Mouse (Mus musculus) heart, adult 11 months (tissue): ENCODE results near the gene Hmbs.
"Not testable (repeated sequence)": the region's sequence is repeated elsewhere in the genome, so short reads cannot be mapped to it uniquely, and the experiment has no call there.

Experiments
- DNase-seq: peaks from one replicate; pipeline ENCODE4 v3.0.0; 2022

Gene Hmbs

DNA sequence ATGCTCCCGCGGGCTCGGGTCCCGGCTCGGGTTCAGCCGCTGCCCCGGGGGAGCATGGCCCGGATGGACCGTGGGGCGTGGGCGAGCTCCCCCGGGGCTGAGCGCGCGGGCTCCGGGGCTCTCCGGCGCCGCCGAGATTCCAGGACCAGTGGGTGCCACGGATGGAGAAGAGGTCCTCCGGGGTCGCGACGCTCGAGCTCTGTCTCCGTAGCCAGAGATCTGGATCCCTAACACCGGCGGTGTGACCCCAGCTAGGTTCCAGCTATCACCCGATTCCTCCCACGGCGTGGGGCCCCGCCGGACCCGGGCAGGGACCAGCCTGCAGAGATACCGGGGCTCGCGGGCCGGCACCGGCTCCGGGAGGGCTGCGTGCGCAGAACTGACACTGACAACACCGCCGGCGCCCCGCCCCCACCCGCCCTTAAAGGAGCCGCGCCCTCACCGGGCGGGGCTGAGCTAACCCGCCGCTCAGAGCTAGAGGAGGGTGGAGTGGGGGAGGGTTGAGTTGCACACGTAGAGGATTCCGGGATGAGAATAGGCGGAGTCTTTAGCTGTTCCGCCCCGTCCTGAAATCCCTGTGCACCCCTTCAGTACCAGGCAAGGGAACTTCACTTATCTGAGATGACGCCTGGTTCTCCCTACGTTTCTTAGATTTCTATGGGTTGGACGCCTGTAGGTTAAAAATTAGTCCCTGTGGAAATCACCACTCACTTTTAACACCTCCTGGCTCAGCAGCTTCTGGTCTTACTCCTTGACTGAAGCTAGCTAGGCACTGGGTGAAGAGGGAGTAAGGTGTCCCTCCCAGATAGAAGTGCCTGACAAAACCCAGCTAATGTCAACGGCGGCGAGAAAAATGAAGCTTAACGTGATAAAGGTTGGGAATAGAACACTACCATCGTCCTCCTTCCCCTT is 23.9 kb downstream of the Hmbs start, which contains the start of gene C2cd2l:
C2cd2l (minus strand) TSS at position 399 of the 912 bp plus-strand sequence.
- peak; percentile 99 for DNase-seq

DNA sequence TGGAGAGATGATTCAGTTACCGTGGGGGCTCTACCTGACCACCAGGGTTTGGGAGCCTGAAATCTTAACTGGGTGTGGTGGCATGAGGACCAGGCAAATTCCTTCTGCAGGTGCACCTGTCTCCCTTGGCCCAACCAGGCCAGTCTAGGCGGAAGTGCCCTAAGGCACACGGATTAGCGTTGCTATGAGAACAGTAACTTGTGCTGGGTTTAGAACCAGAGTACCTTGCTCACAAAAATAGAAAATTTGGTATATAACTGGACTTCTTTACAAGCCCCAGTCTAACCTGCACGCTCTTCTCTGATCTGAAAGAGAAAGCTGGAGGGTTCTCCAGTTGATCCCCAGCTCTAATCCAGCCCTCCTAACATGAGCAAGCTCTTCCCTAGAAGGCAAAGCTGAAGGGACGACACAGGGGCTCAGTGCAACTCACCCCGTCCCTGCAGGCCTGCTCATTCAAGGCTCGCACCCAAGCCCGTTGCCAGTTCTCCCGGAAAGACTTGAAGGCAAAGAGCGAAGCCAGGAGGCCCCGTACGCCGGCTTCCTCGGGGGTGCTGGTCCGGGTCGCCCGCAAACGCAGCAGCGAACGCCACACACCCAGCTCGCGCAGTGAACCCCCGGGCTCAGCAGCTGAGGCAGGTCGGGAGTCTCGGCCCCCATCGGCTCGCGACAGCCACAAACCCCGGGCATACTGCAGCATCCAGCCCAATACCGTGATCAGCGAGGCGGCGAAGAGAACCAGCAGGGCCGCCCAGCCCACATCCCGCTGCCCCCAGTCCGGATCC is 24.7 kb downstream of the Hmbs start:
- DNase-seq = no peak

DNA sequence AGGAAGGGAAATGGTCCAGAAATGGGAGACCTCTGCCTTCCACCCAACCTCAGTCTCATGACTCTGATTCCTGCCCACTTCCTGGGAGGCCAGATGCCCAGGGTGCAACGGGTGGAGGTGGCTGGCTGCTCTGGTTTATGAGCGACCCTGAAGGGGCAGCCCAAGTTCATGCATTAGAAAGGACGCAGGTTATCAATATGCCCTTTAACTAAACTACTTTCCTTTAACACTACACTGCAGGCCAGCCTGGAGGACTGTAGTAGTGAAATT is 25.3 kb downstream of the Hmbs start:
- DNase-seq = no peak

DNA sequence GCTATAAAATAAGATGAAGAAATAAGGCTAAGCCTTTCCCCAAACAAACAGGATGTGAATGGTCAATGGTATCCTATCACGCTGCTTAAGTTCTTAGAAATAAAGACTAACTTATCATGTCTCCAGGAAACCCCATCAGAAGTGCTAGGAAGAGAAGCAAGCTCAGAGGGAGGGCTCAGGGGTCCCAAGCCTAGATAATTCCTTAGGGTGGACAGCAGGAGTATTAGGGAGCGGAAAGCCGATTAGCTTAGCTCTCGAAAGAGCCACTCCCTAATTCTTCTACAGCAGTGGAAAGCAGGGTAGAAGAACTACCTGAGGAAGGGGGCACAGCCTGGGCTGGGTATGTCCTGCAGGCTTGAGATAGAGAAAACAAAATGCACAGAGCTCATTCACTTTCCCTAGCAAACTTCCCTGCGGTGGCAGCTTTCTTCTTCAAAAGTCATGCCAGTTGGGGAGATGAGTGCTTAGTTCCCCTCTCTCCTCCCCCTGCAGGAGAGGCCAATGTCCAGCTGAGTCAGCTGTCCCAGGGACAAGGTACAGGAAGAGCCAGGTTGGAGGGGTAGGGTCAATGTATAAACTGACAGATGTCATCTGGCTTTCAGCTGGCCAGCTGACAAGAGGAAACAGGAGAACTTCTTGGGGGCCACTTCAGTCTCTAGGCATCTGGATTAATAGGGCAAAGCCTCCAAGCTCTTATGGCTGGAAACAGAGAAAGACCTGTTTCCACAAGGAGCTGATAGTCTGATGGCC is 25.8 kb downstream of the Hmbs start:
- DNase-seq = no peak

DNA sequence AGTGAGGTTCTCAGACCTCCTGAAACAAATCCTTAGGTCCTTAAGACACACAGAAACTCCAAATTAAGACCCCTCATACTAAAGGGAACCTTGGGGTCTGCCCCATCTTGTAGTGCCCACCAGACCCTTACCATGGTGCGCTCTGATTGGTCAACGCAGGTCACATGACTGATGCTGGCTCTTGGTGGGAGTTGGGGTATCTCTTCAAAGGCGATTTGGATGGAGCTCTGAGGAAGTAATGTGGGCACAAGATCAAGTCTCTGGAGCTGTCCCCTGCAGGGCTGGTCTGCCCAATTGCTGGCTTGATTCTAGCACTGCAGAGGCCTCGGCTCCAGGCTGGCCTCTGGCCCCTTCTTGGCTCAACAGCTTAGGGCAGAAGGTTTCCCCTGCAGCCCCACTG is 26.6 kb downstream of the Hmbs start:
- no peak for DNase-seq

DNA sequence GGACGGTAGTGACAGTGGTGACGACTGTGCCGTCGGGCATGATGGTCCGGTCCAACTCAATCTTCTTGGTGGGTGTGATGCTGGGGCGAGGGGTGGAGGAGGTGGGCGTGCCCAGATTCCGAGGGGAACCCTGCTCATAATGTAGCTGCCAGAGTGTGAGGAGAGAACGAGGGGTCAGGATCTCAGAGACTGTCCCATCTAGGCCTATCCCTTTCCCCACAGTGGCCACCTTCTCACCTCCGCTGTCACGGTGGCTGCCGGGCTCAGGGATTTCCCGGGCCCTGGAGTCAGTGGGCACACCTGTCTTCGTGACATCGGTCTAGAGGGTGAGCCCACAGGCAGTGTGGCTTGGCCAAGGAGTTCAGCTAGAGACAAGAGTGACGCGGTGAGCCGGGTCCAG is 29.1 kb downstream of the Hmbs start:
- peak; percentile 90 for DNase-seq

DNA sequence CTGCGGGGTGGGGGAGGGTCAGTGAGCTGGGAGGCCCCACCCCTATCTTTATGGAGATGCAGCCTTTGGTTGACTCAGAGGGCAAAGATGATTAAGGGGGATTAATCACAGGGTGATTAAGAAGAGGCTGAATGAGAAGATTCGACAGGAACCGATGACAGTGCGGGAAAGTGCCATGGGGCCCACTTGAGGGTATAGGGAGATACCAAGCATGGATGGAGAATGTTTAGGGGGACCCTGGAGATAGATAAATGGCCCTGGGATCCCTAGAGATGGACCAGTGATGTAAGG is 29.8 kb downstream of the Hmbs start:
- no peak for DNase-seq

DNA sequence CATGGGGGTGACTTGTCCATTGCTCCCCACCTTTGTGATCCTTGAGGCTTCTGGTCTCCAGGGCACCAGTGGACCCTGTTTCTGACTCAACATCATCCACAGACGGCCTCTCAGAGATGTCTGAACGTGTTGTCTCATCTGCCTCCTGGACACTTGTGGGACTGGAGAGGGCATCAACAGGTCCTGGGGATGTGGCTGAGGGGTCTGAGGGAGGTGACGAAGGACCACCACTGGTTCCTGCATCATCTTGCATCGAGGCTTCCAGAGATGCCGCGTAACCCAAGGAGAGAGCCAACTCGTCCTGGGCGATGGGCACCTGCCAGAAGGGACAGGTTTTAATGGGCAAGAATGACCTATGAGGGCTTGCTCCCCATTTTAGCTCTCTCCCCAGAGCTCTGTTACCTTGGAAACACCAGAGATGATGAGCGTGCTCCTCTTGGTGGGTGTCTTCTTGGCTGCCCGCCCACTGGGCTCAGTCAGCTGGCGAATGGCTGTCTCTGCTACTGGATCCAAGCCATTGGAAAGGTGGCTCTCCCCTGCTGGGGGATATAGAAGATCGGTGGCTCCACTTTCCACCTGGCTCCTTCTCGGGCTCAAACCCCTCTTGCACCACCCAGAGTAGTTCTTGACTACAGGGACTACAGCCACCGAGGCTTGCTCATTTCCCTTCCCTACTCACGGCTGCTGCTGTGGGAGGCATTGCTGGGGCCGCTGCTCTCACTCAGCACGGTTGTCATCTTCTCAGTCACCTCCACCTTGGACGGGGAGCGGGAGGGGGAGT is 30.4 kb downstream of the Hmbs start:
- DNase-seq = peak; percentile 90

DNA sequence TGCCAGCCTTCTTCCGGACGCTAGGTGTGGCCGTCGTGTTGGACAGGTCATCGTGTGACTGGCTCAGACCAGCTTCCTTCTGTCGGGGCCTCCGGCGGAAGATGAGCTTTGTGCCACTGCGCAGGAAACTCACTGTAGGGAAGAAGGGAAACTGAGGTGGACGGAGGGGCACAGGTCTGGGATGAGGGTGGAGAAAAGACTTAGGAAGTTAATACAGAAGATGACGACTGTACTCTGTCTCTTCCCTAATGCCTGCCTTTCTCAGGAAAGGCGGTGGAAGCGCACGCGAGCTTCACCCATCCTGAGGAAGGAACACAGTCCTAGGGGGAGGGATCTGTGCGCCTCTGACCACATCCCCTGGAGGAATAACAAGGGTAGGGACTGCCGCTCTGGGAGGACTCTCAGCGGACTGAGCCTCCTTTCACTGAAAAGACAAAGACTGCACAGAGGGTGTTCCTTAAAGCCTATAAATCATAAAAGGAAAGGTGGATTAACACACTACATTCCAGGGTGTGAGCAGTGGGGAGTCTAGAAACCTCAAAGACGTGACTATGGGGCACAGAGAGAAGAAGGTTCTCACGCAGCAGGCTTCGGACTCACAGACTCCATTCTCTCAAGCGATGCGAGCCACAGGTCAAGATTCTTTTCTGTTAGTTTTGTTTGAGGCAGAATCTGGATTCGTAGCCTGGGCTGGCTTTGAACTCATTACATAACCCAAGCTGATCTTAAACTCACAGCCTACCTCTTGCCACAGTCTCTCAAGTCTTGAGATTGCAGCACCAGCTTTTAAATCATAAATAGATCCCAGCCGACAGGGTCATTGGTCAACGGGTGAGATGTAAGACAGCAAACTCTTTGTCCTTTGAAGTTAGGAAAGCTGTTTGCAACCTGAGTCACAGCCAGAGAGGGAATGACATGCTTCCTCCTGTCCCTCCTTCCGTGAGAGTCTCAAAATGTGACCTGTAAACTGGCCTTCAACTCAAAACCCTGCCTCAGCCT is 32.6 kb downstream of the Hmbs start:
- peak; percentile 98 for DNase-seq

DNA sequence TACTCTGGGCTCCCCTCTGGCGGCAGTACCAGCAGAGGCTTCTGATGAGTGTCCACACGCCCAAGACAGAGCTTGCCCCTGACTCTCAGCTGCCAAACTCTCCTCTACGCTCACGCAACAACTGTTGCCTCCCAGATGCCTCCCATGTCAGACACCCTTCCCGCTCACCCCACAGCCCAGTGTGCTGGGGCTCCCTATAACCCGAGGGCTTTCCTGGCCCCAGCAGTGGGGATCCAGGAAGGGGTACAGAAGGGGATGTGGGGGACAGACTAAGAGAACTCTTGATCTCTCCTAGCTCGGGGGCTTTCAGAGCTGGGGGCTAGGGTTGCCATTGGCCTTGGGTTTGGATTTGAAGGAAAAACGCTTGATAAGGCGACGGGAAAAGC is 33.3 kb downstream of the Hmbs start:
- peak; percentile 94 for DNase-seq

DNA sequence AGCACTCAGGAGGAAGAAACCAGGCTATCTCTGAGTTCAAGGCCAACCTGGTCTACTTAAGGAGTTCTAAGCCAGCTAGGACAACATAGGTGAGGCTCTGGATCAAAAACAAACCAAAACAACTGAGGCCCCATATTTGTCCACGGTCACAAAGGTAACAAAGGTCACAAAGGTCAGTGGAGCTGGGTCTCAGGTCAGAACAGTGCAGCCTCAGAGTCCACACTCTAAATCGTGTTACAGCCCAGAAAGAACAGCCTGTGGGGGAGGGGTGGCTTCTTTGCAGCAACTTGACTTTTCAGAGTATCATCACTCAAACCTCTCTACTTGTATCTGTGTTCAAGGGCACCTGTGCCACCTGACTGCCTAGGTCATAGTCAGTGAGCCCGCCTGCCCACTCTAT is 34.3 kb downstream of the Hmbs start:
- DNase-seq = no peak

DNA sequence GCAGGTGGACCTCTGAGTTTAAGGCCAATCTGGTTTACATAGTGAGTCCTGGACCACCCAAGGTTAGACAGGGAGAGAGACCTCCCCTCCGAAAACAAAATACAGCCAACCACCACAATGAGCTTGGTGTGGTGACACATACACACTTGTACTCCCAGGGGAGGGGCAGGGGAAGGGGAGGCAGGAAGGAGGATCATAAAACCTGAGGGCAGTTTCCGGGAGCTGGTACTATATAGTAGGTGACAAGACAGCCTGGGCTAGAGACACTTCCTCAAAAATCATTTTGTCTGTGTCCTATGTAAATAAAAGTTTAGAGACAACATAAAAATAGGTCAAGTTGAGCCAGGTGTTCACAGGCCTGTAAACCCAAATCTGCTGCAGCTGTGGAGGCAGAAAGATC is 36.8 kb downstream of the Hmbs start:
- DNase-seq = peak; percentile 89

DNA sequence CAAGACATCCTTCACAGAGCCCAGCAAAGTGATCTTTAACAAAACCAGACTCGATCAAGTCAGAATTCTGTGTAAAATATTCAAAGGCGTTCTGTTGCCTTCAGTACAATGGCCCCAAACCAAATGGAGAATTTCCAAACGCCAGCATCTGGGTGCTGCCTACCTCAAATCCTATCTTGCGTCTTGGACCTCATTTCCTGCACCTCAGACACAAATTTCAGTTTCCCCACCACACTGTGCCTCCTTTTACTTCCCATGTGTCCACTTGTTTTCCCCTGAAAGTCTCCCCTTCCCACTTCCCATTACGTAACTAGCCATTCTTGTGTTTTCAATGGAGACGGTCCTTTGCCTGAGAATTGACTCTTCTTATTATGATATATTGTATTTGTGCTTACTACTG is 37.5 kb downstream of the Hmbs start:
- DNase-seq = peak; percentile 89

DNA sequence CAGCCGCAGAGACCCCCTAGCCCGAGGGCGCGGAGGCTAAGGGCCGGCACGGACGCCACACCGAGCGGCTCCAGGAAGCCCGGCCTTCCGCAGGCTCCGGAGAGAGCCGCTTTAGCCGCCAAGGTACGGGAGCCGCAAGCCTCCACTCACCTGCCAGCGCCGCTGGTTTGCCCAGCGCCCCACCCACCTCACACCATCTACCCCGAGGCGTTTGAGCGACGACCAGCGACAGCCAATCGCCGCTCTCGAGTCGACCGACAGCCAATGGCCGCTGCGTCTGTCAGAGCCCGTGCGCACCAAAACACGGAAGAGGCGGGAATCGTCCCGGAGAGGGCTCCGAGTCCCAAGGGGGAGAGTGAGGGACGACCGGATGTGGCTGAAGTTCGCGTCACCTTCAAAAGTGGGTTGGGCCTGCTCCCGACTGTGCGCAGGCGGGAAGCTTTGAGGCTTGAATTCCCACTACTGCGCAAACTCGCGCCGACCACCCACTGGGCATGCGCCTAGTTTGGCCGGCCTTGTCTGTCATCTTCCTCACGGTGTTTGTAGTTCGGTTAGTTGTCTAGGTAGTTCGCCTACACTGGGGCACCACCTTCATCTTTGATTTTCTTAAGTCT is 38.5 kb downstream of the Hmbs start, which contains the start of gene Hinfp:
Hinfp (minus strand) TSS at position 206 of the 614 bp plus-strand sequence.
- peak; percentile 100 for DNase-seq

DNA sequence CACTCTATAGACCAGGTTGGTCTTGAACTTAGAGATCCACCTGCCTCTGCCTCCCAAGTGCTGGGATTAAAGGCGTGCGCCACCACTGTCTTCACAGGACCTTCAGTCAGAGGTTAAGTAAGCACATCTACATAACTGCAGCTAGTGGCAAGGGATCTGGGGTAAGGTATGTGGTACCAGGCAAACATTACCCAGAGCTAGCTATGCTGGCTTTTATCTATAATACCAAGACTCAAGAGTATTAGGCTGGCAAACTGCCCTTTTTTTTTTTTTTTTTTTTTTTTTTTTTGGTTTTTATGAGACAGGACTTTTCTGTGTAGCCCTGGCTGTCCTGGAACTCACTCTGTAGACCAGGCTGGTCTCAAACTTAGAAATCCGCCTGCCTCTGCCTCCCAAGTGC is 44.0 kb downstream of the Hmbs start:
- not testable (repeated sequence) for DNase-seq

DNA sequence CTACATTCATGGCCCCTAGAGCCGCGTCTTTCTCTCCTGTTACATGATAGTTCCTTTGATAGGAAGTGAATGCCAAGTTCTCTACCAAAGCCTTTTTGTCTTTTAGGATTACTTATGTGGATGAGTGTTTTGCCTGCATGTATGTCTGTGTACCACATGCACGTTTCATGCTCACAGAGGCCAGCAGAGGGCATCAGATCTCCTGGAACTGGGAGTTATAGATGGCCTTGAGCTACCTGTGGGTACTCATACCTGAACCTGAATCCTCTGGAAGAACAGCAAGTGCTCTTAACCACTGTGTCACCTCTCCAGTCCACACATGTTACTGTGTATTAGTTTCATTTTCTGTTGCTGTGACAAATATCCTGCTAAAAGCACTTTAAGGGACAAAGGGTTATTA is 51.5 kb downstream of the Hmbs start:
- DNase-seq = peak; percentile 91

DNA sequence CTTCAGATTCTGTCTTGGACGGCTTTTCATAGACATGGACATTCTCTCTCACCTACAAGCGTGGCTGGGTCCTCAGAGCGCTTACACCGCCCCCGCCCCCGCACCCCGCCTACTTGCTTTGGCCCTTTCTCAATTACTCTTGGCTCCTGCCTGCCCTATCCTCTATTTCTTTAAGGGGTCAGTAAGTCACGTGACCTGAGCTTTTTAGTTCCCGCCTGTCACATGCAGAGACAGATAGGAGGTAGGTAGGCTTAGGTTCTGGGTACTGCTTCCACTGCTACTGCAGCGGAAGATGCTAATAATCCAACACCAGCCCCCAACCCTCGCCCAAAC is 55.1 kb downstream of the Hmbs start:
- DNase-seq = no peak

DNA sequence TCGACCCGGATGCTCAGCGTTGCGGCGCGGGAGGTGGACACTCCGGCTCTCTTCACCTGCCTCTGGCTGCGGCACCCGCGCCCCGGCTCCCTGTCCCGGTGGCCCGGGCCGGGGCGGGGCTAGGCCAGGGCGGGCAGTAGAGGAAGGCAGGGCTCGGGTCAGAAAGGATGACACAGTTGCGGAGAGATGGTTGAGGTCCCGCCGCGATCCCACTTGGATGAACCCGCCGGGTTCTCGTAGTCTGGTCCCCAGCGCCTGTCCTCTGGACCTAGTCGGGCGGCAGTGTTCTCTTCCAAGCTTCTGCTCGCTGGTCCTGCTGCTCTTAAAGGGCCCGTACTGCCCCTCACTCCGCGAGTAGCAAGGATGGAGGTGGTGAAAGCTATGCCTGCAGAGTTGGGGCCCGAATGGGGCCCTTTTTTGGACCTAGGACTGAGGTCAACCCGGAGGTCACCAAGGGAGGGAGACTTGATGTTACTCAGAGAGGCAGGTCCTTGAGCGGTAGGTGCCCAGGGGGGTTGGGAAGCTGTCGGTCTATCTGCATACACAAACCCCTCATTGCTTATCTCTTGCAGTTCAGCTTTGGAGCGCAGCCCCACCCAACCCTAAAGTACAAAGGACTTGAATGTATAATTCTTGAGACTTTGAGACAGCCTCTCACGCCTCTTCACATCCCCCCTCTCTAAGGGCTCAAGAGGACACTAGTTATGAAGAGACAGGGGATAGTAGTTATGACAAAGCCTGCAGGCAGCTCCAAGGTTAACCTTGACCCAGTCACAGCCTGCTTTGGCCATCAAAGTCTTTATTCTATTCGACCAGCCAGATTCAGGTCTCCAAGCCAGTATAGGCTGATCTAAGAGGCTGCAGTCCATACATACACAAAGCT is 55.7 kb downstream of the Hmbs start, which contains the start of gene Abcg4:
Abcg4 (minus strand) TSS at position 540 of the 883 bp plus-strand sequence.
- peak; percentile 92 for DNase-seq

DNA sequence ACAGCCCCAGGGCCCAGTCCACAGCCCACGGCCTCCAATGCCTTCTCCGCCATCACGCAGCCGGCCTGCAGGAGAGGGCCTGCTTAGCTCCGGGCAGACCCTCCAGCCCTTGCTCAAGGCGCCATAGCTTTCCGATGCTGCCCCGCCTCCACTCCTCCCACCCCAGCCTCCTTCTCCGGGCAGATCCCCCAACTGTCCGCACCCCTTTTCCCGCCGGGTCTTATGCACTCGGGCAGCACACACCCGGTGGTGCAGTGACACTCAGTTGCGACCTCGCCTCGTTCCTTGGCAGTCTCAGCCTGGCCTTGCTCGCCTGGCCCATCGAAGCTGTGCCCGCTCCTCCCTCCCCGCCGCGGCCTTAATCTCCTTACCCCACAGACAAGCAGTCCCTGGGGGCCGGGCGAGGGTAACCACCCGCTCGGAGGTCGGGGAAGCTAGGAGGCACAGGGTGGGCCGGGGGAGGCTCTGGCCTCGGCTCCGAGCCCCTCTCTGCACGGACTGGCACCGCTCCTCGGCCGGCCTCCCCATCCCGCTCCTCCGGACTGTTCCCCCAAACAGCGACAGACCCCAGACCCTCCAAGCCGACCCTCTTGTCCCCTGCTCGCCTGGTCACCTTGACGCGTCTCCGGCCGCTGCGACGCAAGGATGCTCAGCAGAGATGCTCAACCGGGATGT is 56.5 kb downstream of the Hmbs start:
- peak; percentile 92 for DNase-seq
